Mouse (Mus musculus): ENCODE measurements around the gene Vwa1.
A peak's percentile ranks its signal among the peaks of the same experiment; 100 is the strongest.

The Vwa1 gene

GRCm38 (mm10) chr4:155780895-155781294 lies 6.4 kb upstream of the Vwa1 start:
- DNase-seq (ENCODE audit: low spot score in 2 of 2), result no peak

- DNase-seq (ENCODE audit: low spot score in 2 of 2), result no peak
These were observed 5.0 kb upstream of the Vwa1 start for GRCm38 (mm10) chr4:155779498-155779897.

GRCm38 (mm10) chr4:155777816-155778215 lies 3.3 kb upstream of the Vwa1 start:
- DNase-seq (ENCODE audit: low spot score in 2 of 2), result no peak

- DNase-seq (ENCODE audit: low spot score in 2 of 2), result no peak
These were observed 2.3 kb upstream of the Vwa1 start for GRCm38 (mm10) chr4:155776704-155777335.

GRCm38 (mm10) chr4:155775855-155776254 lies 1.4 kb upstream of the Vwa1 start:
- DNase-seq (ENCODE audit: low spot score in 2 of 2), result no peak

GRCm38 (mm10) chr4:155774971-155775740 lies 658 bp upstream of the Vwa1 start:
- peak in 1 of 2 experiments; percentile 60 for DNase-seq (ENCODE audit: low spot score in 2 of 2)

GRCm38 (mm10) chr4:155773335-155774078 lies 991 bp downstream of the Vwa1 start:
- no peak for DNase-seq (ENCODE audit: low spot score in 2 of 2)

- no peak for DNase-seq (ENCODE audit: low spot score in 2 of 2)
These were observed 1.7 kb downstream of the Vwa1 start for GRCm38 (mm10) chr4:155772786-155773185.

- no peak for DNase-seq (ENCODE audit: low spot score in 2 of 2)
These were observed 2.8 kb downstream of the Vwa1 start for GRCm38 (mm10) chr4:155771706-155772105.

GRCm38 (mm10) chr4:155770626-155771025 lies 3.9 kb downstream of the Vwa1 start:
- DNase-seq (ENCODE audit: low spot score in 2 of 2), result no peak

GRCm38 (mm10) chr4:155769880-155770512 lies 4.5 kb downstream of the Vwa1 start:
- peak in 1 of 2 experiments; percentile 92 for DNase-seq (ENCODE audit: low spot score in 2 of 2)

GRCm38 (mm10) chr4:155769496-155769879 lies 5.0 kb downstream of the Vwa1 start:
- no peak for DNase-seq (ENCODE audit: low spot score in 2 of 2)

- DNase-seq (ENCODE audit: low spot score in 2 of 2), result no peak
These were observed 12.1 kb downstream of the Vwa1 start for GRCm38 (mm10) chr4:155762357-155762756.

- DNase-seq (ENCODE audit: low spot score in 2 of 2), result no peak
These were observed 13.0 kb downstream of the Vwa1 start for GRCm38 (mm10) chr4:155761356-155762099.

GRCm38 (mm10) chr4:155760613-155761355 lies 13.7 kb downstream of the Vwa1 start, which contains the start of gene Atad3a:
TSS of gene Atad3a (minus strand) at chr4:155761093.
- DNase-seq (ENCODE audit: low spot score in 2 of 2), result peak; percentile 89 to 97

GRCm38 (mm10) chr4:155759862-155760612 lies 14.5 kb downstream of the Vwa1 start:
- no peak for DNase-seq (ENCODE audit: low spot score in 2 of 2)

- DNase-seq (ENCODE audit: low spot score in 2 of 2), result no peak
These were observed 17.5 kb downstream of the Vwa1 start for GRCm38 (mm10) chr4:155757011-155757410.

- DNase-seq (ENCODE audit: low spot score in 2 of 2), result no peak
These were observed 27.7 kb downstream of the Vwa1 start for GRCm38 (mm10) chr4:155746575-155747490.

- DNase-seq (ENCODE audit: low spot score in 2 of 2), result no peak
These were observed 28.4 kb downstream of the Vwa1 start for GRCm38 (mm10) chr4:155746036-155746548.
